Mouse (Mus musculus): ENCODE results near the gene Cntrob.

- no peak for TF ChIP-seq CTCF (IDR thresholded peaks at IDR 0.05; ENCODE audit: low read depth)
- no peak for TF ChIP-seq EP300 (IDR thresholded peaks at IDR 0.05; ENCODE audit: low read depth)
These were observed 34.1 kb upstream of the Cntrob start for GRCm38 (mm10) chr11:69357690-69358089.
